Mouse (Mus musculus) hindbrain, embryonic 13.5 days (tissue): ENCODE measurements around the gene Eefsec. TPM values are rescaled to one million over a fixed set of nuclear protein-coding genes. Genes with fewer than 3 reads are reported as not detected.

ENCODE experiments used
- ATAC-seq: fragments of 200-750 bp; cut with Nextera tagmentation; 2 replicates; pipeline ENCODE4 v1.8.0; 2017; ENCODE audit warnings: moderate TSS enrichment; ENCODE audit not compliant: low FRiP score
- H3K27ac ChIP-seq: fragments of 300-500 bp; sonication (generic); 2 replicates; pipeline ENCODE4 v1.5.1; 2015; ENCODE audit warnings: inconsistent platforms, mild to moderate bottlenecking, moderate library complexity
- H3K27me3 ChIP-seq: fragments of 300-500 bp; sonication (generic); 2 replicates; pipeline ENCODE4 v1.6.1; 2015; ENCODE audit warnings: mild to moderate bottlenecking, inconsistent platforms
- H3K36me3 ChIP-seq: fragments of 300-500 bp; sonication (generic); 2 replicates; pipeline ENCODE4 v1.6.1; 2015; ENCODE audit warnings: mild to moderate bottlenecking, inconsistent platforms
- H3K4me1 ChIP-seq: fragments of 300-500 bp; sonication (generic); replicated peaks from 2 replicates; pipeline ENCODE4 v1.6.1; 2015; ENCODE audit warnings: inconsistent platforms
- H3K4me2 ChIP-seq: fragments of 300-500 bp; sonication (generic); 2 replicates; pipeline ENCODE4 v1.6.1; 2015; ENCODE audit warnings: inconsistent platforms, mild to moderate bottlenecking, moderate library complexity
- H3K4me3 ChIP-seq: fragments of 300-500 bp; sonication (generic); 2 replicates; pipeline ENCODE4 v1.5.1; 2015; ENCODE audit warnings: mild to moderate bottlenecking, inconsistent platforms
- H3K9ac ChIP-seq: fragments of 300-500 bp; sonication (generic); 2 replicates; pipeline ENCODE4 v1.6.1; 2015; ENCODE audit warnings: mild to moderate bottlenecking, inconsistent platforms
- H3K9me3 ChIP-seq: fragments of 300-500 bp; sonication (generic); 2 replicates; pipeline ENCODE4 v1.6.1; 2016; ENCODE audit warnings: inconsistent platforms
- WGBS: fragments of 180-500 bp; shearing (Covaris S2); methylation state at CpG from one replicate; pipeline ENCODE4 v1.1.7; 2015; 5-methylcytosine and 5-hydroxymethylcytosine counted together
- polyA plus RNA-seq: library from polyadenylated mRNA; unstranded; fragments of >200 nt; fragmentation: Nextera tagmentation; extraction: Ambion mirVana; gene quantifications from 2 replicates; pipeline ENCODE4 v1.2.1, GENCODE M21; 2015

The Eefsec gene
- polyA plus RNA-seq, 1 experiment from 2014 or later = 25.2 TPM

- ATAC-seq = no peak
- no peak overlapping the region for H3K4me2 ChIP-seq
- no peak overlapping the region for H3K4me3 ChIP-seq
- no peak overlapping the region for H3K9ac ChIP-seq
- 0 out of 2 replicates have a peak, but pooled peaks cover 6% of the 10 kb centered on the region for H3K4me1 ChIP-seq
- no peak overlapping the region for H3K27ac ChIP-seq
- no peaks in the 10 kb centered on the region for H3K36me3 ChIP-seq
- H3K27me3 ChIP-seq = peaks cover 59% of the 10 kb centered on the region
- H3K9me3 ChIP-seq = no peaks in the 10 kb centered on the region
- 78% methylated on average over 5 of the region's 5 CpGs for WGBS
Observed at GRCm38 (mm10) chr6:88209453-88209852, 236.9 kb downstream of the Eefsec start.

- H3K4me1 ChIP-seq = peaks cover 11% of the 10 kb centered on the region; the same call in 1 of the 2 replicates
- no peak overlapping the region for H3K9ac ChIP-seq
- 95% methylated on average over 3 of the region's 3 CpGs for WGBS
- no peaks in the 10 kb centered on the region for H3K9me3 ChIP-seq
- H3K27ac ChIP-seq = no peak overlapping the region
- no peak for ATAC-seq
- no peak overlapping the region for H3K4me2 ChIP-seq
- peaks cover 70% of the 10 kb centered on the region for H3K27me3 ChIP-seq
- H3K36me3 ChIP-seq = no peaks in the 10 kb centered on the region
- no peak overlapping the region for H3K4me3 ChIP-seq
Observed at GRCm38 (mm10) chr6:88208321-88208720, 238.0 kb downstream of the Eefsec start.

- Histone ChIP-seq H3K4me3 (no peak overlapping the region), H3K27ac (no peak overlapping the region), H3K9me3 (no peaks in the 10 kb centered on the region), H3K36me3 (no peaks in the 10 kb centered on the region), H3K4me1 (peaks cover 12% of the 10 kb centered on the region; the same call in 1 of the 2 replicates), H3K4me2 (no peak overlapping the region), H3K27me3 (peaks cover 78% of the 10 kb centered on the region), H3K9ac (no peak overlapping the region)
- 89% methylated on average over 10 of the region's 10 CpGs for WGBS
- no peak for ATAC-seq
Observed at GRCm38 (mm10) chr6:88207403-88208033, 238.8 kb downstream of the Eefsec start.

Other genes with a start within 250 kb of the Eefsec start
- not detected in 2 replicates for gene Dnajb8, start 224.3 kb downstream of the Eefsec start, polyA plus RNA-seq
- 93.7 and 95.4 TPM in 2 replicates for gene Ruvbl1, start 18.9 kb upstream of the Eefsec start, polyA plus RNA-seq
- gene Sec61a1, start 72.4 kb upstream of the Eefsec start, polyA plus RNA-seq = 162 TPM in 2 replicates
- 0.14 and 0.26 TPM in 2 replicates for gene Kbtbd12, start 191.4 kb upstream of the Eefsec start, polyA plus RNA-seq